Mouse (Mus musculus): ENCODE results near the gene Efcab3.
A peak's percentile ranks its signal among the peaks of the same experiment; 100 is the strongest.
"Not testable (repeated sequence)": the region's sequence is repeated elsewhere in the genome, so short reads cannot be mapped to it uniquely, and the experiment has no call there.

Efcab3 gene

DNA sequence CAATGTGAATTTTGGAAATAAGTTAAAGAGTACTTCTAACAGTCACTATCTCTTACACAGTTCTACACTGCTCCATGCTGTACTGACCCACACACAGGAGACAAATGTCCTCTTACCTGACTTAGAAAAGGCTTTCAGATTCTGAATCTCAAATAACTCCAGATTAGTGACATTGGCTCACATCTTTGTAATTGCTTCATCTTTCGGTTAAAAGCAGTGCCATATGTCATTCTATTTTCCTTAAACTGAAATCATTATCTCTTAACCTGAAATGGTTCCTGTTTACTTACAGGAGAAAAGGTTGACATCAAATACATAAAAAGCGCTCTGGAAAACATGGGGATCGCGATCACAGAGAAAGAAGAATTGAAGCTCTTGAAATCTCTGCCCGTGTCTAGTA, at the start of gene Efcab3:
Gene Efcab3 (plus strand): TSS at position 301 of the 400 bp plus-strand sequence.
- DNase-seq = no peak

- DNase-seq = no peak
Observed at GRCm38 (mm10) chr11:105021071-105021470, 42.3 kb upstream of the Efcab3 start.

- DNase-seq = no peak
Observed at GRCm38 (mm10) chr11:105028744-105029348, 34.5 kb upstream of the Efcab3 start.

DNA sequence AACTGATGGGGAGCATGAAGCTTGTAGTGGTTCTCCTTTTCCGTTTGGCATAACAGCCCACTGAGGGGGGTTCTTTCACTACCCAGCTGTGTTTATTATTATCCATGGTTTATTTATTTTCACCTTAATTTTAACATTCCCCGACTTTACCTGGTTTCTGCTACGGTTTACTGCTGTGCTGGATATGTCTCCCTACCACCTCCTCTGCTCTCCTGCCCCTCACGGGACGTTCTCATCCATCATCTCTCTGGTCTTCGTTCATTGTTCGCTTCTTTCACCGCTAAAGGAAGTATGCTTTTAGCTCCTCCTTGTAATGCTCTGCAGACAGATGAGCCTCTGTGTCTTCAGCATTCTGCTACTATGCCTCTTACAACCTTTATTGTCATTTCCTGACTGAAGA, 33.9 kb upstream of the Efcab3 start:
- no peak for DNase-seq

GRCm38 (mm10) chr11:105030229-105030628, 33.2 kb upstream of the Efcab3 start:
- no peak for DNase-seq

DNA sequence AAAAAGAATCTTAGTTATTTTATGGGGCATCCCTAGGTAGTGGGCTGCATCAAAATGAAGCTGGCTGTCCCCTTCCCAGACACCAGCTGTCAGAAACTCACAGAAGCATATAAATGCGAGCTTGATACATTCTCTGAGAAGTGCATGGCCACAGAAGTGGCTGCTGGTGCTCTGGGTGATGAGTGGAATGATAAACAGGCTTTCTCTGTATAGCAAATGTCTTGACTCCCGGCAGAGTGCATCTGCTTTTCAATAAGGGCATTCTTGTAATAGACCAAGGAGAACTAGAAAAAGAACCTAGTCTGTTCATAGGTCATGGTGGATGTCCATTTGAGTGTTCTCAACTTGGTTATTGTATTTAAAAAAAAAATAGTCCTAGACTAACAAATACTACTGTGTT, 32.3 kb upstream of the Efcab3 start:
- no peak for DNase-seq

DNA sequence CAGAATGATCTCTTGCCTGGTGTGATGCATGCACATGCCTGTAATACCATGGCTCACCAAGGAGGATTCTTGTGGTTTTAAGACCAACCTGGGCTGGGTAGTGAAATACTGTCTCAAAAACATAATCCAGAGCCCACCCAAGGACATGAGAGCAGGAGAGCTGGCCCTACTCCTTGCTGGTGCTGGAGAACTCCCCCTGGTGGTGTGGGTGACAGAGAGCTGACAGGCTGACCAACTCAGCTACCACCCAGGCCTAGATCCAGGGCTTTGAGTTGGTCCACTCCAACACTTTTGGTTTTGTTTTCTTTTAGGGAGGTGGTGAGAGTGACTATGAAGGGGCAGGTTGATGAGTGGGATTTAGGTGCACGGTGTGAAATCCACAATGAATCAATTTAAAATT, 28.3 kb upstream of the Efcab3 start:
- DNase-seq = no peak

GRCm38 (mm10) chr11:105112448-105112847, 49.1 kb downstream of the Efcab3 start:
- not testable (repeated sequence) for DNase-seq

- DNase-seq = no peak
Observed at GRCm38 (mm10) chr11:105117814-105118213, 54.4 kb downstream of the Efcab3 start.

GRCm38 (mm10) chr11:105120551-105121061, 57.2 kb downstream of the Efcab3 start:
- DNase-seq = no peak

DNA sequence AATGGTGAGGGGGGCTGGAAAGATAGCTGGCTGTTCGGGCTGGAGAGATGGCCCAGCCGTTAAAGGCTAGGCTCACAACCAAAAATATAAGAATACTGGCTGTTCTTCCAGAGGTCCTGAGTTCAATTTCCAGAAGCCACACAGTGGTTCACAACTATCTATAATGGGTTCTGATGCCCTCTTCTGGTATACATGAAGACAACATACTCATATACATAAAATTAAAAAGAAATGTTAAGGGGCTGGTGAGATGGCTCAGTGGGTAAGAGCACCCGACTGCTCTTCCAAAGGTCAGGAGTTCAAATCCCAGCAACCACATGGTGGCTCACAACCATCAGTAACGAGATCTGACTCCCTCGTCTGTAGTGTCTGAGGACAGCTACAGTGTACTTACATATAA, 58.4 kb downstream of the Efcab3 start:
- DNase-seq = not testable (repeated sequence)

DNA sequence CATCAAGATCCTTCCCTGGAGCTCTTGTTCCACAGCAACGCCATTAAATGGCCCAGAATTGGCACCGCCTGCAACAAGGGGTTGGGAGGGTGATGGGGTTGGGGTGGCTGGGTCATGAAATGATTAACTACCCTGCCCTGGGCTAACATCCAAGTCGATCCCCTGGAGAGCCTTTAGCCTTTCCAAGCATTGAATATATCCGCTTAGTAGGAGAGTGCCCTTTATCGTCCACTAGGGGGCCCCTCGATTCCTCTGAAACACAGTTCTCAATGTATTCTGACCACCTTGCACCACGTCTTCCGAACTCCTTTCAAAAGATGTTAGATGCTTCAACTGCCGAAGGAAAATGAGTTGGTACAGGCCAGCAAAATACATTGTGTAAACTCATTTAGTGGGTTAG, 60.6 kb downstream of the Efcab3 start:
- no peak for DNase-seq

- DNase-seq = peak; percentile 73
Observed at GRCm38 (mm10) chr11:105125735-105126519, 62.5 kb downstream of the Efcab3 start, which contains the start of gene Mettl2. Mettl2 (plus strand) TSS chr11:105126425.

DNA sequence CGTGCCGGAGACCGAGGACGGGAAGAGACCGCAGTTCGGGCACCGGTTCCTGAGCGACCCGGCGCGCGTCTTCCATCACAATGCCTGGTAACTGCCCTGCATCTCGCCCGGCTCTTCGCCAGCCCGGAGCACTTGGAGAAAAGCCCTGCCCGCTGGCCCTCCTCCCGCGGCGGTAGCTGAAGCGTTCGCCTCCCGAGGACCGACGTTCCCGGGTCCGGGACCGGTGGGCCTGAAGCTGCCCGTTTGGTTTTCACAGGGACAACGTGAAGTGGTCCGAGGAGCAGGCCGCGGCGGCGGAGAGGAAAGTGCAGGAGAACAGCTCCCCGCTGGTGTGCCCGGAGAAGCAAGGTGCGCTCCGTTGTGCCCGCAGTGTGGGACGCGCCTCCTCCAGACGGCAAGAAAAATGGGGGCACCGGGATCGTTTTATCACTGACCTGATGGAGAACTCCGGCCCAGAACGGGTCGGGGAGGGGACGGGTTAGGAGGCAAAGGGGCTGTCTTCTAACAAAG, 63.2 kb downstream of the Efcab3 start:
- DNase-seq = no peak

DNA sequence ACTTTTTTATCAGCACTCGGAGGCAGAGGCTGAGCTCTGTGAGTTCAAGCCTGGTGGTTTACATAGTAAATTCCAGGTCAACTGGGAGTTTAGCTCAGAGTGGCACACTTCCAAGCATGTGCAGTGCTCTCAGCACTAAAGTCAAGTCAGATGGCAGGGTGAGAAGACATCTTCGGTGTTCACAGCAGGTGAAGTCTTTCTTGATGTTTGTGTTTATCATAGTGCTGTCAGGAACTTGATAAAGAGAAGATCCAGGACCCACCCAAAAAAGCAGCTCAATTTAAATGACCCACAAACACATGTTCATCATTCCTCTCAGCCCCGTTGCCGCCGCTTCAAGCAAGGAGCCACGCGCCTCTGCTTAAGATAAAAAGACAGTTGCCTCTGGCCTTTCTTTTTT, 72.3 kb downstream of the Efcab3 start:
- DNase-seq = no peak

DNA sequence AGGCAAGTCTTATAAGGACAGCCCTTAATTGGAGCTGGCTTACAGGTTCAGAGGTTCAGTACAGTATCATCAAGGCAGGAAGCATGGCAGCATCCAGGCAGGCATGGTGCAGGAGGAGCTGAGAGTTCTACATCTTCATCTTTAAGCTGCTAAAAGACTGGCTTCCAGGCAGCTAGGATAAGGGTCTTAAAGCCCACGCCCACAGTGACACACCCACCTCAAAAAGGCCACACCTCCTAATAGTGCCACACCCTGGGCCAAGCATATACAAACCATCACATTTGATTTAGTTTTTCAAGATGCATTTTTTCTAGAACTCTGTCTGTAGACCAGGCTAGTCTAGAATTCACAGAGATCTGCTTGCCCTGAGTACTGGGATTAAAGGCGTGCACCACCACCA, 73.9 kb downstream of the Efcab3 start:
- not testable (repeated sequence) for DNase-seq

DNA sequence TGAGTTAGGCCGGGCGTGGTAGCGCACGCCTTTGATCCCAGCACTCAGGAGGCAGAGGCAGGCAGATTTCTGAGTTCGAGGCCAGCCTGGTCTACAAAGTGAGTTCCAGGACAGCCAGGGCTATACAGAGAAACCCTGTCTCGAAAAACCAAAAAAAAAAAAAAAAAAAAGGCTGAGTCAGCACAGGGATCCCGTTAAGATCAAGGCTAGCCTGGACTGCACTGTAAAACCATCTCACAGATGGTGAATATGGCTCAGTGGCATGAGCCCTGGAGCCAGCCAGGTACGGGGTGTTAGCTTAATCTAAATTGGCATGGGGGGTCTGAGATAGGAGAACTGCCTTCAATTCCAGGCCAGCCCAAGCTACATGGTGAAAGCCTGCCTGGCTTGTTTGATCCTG, 77.1 kb downstream of the Efcab3 start:
- not testable (repeated sequence) for DNase-seq

DNA sequence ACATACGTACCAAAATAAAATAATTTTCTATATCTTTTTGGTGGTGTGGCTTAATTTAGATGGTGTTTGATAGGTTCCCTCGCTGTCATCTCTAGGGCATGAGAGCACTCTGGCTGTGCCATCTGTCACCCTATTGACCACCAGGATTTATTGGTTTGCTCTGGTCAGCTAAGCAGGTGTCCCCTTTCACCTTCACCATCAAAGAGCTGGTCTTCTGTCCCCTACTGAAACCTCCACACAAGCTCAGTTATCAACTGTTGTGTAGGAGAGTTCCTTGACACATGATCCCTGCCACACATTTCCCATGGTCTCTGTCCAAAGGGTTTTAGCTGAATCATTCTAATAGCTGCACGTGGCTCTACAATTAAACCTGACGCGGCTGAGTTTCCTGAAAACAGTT, 77.7 kb downstream of the Efcab3 start:
- no peak for DNase-seq

- DNase-seq = no peak
Observed at GRCm38 (mm10) chr11:105143564-105143963, 80.2 kb downstream of the Efcab3 start.

GRCm38 (mm10) chr11:105144084-105144483, 80.7 kb downstream of the Efcab3 start:
- no peak for DNase-seq

DNA sequence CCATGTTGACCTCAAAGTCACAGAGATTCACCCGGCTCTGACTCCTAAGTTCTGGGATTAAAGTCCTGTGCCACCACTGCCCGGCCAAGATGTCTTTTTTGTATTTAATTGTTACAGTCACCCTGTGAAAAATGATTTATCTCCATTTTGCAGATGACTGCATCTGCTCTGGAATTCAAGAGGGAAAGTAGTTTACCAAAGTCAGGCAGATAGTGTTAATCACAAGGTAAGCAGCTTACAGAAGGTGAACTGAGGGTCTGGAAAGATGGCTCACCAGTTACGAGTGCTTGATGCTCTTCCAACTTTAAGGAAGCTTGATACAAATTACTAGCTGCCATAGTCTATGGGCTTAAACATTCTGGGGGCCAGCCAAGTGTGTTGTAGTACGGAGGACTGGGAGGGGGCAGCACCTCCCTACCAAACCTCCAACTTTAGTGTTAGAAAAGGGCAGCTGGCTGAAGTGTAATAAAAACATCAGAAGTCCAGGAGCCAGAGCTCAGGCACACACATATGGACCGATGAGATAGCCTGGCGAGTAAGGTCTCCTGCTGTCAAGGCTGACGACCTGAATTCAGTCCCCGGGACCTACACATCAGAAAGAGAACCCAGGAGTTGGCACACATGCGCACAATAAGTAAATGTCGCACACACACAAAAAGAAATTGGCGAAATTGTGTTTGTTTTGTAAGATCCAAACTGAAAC, 81.3 kb downstream of the Efcab3 start:
- no peak for DNase-seq

GRCm38 (mm10) chr11:105145211-105145610, 81.8 kb downstream of the Efcab3 start:
- no peak for DNase-seq

DNA sequence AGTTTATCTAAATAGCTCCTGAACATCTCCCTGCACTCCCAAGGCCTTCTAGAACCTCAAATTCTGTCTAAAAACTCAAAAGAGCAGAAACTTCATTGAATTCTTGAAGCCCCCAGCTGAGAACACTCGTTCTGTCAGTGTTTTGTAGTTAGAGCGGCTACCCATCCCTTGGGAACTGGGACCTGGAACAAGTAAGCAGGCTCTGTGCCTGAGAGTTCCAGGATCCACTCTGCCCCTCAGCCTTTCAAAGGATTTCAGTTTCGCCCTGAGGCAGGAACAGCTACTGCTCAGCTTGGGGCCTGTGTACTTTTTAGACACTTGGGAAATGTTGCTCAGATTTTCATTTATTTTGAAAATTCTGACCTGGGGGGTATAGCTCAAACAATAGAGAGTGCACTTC, 83.2 kb downstream of the Efcab3 start, which contains the start of gene Gm10842:
Gene Gm10842 (plus strand): TSS at position 301 of the 400 bp plus-strand sequence.
- no peak for DNase-seq

Data from cerebellum, adult 8-10 months (tissue).